Mouse (Mus musculus) CH12.LX (cell line): Measurements from ENCODE around the gene Uts2r.
A peak's percentile ranks its signal among the peaks of the same experiment; 100 is the strongest.

Source experiments
- JUND ChIP-seq: conservative IDR thresholded peaks from 2 replicates; pipeline ENCODE4 v1.6.1; 2011; ENCODE audit warnings: low read depth, low read length, improper control_type of control experiment
- MAX ChIP-seq: IDR thresholded peaks from 2 replicates; pipeline ENCODE4 v1.6.1; 2011; ENCODE audit warnings: low read length, improper control_type of control experiment
- POLR2A ChIP-seq: IDR thresholded peaks from 2 replicates; pipeline ENCODE4 v1.6.1; 2011; ENCODE audit warnings: low read depth, mild to moderate bottlenecking, improper control_type of control experiment, low read length

DNA sequence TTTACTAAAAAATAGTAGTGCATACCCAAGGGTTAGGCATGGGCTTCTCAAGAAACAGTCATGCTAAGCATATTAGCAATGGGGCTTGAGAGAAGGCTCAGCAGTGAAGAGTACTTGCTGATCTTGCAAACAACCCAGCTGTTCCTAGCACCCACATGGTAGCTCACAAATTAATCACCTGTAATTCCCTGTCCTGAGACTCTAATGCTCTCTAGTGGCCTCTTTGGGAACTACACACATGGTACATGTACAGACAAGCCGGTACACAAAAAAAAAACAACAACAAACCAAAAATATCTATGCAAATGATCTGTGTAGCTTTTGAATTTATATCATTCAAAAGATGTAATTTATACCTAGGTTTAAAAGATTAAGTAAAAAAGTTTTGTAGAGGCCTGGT, 33.7 kb upstream of the Uts2r start:
- TF ChIP-seq POLR2A (no peak), MAX (peak; percentile 40; the same call in 1 of the 2 replicates), JUND (no peak)
